Mouse (Mus musculus) neural tube, embryonic 10.5 days (tissue): ENCODE results near the gene Tgif2.
"Not testable (repeated sequence)": the region's sequence is repeated elsewhere in the genome, so short reads cannot be mapped to it uniquely, and the experiment has no call there.

ENCODE experiments used
- DNase-seq: peaks from one replicate; pipeline ENCODE4 v3.0.0-alpha.2; 2017; ENCODE audit warnings: low spot score; ENCODE audit errors: extremely low spot score

Tgif2 gene

GRCm38 (mm10) chr2:156874047-156874759, 34.4 kb downstream of the Tgif2 start:
- no peak for DNase-seq

DNA sequence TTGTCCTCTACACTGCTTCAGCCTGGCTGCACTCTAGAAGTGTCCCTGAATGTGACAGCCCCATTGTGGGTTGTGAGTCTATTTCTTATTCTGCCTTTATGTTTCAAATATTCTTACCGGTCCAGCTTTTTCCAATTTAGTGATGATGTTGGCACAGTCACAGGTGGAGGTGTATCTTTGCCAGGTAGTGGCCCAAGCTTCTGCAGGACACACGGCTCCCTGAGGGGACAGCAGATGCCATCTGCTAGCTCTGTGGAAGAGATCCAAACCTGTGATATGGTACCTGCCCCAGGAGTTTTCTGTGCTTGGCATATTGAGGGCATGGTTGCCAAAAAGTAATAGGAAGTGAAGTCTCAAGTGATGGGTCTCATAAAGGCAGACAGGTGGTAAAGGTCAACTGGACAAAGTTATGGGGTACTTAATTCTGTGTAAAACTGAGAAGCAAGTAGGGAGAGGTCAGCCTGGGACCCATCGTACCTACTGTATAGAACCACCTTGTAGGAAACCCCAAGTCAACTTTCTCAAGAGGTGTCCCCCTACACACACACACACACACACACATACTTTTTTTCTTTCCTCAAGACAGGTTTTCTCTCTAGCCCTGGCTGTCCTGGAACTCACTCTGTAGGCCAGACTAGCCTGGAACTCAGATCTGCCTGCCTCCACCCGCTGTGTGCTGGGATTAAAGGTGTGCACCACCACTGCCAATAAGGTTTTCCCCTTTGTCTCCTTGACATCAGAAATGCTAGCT, 35.1 kb downstream of the Tgif2 start:
- DNase-seq, result no peak

DNA sequence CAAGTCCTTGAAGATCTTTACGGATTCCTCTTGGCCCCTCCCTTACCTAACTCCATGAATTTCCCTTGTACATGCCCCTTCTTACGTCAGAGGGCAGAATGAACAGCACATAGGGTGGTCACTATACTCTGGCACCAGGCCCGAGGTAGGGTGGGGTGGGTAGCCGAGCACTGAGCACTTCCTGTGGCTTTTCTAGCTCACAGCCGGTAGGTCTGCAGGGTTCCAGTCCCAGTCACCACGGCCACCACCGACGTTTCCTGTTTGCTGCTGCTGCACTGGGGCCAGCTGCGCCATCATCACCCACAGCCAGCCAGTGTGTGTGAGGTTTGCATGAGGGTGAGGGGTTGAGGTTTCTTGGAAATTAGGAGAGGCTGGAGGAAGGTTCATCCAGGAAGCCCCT, 37.9 kb downstream of the Tgif2 start:
- DNase-seq, result no peak

- DNase-seq, result no peak
These were observed 39.7 kb downstream of the Tgif2 start for GRCm38 (mm10) chr2:156879541-156879940.

DNA sequence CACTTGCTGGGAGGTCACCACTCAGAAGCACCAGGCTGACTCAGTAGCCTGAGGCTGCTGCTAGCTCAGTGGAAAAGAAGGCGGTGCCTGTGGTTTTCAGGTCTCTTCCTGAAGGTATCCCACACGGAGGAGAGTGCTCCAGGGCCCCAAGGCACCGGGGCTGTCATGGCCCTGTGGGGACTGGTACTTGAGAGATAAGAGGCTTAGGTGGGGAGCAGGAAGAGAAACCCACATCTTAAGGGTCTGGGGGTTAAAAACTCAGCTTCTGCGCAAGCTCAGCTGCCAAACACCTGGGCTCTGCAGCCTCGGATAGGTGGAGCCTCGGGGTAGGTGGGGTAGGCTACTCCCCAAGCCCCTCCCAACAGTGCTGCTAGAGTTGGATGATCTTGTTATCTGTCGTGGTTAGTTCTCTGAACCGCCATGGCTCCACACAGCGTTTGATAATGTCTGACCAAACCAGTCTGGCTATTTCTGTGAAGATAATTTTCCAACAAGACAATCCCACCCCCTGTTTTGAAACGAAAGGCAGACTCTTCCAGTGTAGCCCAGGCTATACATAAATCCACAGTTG, 42.7 kb downstream of the Tgif2 start:
- DNase-seq, result no peak

DNA sequence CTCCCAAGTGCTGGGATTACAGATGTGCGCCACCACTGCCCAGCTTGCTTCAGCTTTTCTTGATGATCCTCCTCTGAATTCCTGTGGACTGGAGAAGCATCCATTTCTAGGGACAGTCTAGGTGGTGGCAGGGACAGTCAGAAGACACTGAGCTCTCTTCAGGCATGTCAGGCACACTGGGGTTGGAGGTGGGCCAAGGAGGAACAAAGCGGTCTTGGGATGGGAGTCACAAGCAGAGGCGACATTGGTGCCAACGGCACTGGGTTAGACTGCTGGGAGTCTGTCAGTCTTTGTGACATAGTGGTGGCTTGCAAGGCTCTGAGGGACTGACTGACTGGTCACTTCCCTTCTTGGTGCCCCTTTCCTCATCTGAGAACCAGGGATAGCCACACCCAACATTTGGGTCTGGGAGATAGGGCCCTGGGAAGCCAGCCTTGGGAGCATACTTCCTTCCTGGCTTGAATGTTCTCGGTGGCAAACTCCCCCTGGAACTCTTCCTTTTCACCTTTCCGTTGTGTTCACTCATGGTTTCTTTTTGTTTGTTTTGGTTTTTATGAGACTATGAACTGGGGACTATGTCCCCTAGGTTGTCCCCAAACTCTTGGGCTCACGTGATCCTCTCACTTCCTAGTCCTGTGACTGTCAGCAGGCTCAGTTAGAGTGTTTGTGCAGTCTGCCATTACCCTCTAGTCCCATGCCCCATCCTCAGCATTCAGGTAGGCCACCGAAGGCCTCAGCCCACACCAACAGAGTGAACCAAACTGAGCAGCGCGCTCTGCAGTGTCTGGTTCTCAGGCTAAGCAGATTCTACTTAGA, 44.8 kb downstream of the Tgif2 start:
- DNase-seq, result no peak

DNA sequence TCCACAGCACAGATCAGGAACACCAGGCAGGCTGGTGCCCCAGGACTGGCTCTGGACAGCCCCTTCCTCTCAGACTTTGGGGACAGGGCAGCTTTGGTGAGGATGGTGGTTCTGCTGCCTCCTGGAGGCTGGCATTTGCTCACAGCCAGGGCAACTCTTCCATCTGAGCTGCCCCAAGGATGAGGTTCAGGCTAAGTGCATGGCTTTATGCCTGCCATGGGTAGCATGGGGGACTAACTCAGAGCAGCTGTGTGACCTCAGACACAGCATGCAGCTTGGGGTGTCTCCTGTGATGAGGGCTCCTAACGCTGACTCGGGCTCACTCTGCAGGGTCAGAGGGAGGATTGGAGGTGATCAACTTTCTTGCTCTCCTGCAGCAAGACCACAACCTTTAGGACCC, 45.9 kb downstream of the Tgif2 start:
- not testable (repeated sequence) for DNase-seq

DNA sequence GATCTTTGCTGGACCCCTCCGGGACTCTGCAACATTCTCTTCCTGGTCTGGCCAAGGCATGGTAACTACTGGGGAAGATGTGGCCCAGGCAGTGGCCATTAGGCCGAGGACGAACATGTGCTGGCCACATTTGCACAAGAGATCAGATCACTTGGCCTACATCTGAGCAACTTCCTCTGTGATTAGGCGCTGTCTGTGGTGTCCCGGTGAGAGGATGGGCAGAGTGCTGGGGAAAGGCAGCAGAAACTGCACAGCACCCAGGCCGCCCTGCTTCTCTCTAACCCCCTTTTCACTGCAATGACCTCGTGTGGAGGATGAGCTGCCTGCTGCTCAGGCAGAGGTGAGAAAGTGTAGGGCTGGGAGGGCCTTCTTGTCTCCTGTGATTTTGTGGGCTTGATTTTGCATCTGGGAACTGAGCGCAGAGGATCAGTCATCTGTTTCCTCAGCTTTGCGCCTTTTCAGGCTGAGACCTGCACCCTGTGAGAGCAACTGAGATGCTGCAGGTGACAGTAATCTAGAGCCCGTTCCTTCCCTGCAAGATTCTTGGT, 46.4 kb downstream of the Tgif2 start:
- no peak for DNase-seq

- DNase-seq, result no peak
These were observed 47.2 kb downstream of the Tgif2 start, which contains the start of gene Sla2 for GRCm38 (mm10) chr2:156887017-156887416. Gene Sla2, minus strand, starts transcription at chr2:156887192.

- no peak for DNase-seq
These were observed 48.7 kb downstream of the Tgif2 start for GRCm38 (mm10) chr2:156888490-156888889.

DNA sequence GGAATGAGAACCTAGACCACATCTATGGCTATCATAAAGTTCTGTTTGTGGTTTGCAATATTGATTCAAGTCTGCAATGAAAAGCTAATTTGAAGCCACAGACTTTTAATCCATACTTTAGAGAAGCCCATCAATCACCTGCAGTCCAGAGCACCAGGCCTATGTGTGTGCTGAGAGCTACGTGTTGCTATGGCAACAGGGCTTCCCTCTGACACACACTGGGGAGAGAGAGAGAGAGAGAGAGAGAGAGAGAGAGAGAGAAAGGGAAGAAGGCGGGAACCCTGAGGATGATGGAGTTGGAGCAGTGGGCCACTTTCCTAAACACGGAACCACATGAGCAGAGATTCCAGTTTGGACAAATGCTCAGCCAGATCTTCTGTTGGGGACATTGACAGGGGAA, 52.4 kb downstream of the Tgif2 start:
- DNase-seq, result no peak

DNA sequence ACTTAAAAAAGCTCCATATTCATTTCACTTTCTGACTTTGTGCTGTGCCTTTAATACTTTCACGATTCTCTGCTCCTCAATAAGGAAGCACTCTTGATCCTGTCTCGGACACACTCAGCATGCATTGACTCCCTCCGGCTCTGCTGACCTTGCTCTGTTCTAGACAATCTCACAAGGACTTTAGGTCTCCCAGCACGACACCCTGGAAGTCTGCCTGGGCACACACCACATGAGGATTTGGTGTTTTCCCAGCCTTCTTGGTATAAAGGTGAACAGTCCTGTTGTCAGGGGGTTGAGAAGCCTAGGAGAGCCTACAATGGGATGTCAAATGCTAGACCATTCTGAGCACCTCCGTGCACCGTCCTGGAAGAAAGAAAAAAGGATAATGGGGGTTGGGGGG, 53.0 kb downstream of the Tgif2 start:
- DNase-seq, result no peak

DNA sequence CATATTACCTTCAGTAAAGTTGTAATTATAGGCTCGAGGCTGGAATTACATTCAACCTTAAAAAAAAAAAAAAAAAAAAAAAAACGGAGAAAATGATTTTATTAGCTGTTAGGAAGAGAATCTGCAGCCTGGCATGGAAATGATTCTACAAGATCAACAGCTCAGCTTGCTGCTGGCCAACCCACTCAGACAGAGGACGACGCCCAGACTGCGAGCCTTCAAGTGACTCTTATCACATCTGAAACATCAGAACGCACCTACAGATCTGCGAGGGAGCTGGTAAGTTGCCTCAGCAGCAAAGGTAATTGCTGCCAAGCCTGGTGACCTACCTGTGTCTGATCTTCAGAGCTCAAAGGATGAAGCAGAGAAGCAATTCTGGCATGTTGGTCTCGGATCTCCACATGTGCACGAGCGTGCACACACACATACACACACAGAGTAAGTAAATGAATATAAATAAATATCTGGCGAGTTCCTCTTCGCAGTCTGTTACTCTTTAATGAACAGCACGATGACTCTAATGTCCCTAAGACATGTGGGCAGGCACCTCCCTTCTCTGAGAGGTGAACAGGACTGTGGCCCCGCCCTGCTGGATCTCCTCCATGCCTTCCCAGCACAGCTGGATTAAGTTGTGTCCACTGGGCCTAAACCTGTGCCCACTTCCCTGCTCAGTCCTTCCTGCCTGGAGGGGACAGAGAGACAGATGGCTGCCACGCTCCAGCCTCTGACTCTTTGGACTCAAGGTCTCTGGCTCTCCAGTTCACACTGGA, 54.9 kb downstream of the Tgif2 start:
- no peak for DNase-seq

DNA sequence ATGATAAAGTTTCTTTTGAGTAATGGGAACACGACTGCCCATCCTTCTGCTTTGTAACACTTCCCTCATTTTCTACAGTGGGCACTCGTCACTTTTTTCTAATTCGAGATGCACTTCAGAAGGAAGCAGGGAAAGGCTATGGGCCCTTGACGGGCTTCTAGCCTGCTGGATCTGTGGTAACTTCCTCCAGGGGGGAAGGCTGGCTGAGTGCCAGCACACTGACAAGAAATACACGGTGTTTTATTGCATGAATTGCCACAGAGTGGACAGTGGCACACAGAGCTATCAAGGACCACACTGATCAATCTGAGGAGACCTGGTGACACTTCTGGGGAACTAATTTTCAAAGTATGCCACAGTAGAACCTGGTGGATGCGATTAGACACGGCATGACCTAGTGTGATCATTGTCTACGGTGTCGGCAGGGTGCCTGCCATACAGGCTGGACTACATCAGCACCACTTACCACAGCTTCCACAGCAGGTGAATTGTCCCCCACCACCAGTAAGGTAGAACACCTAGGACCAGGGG, 56.6 kb downstream of the Tgif2 start:
- no peak for DNase-seq

- DNase-seq, result no peak
These were observed 57.2 kb downstream of the Tgif2 start for GRCm38 (mm10) chr2:156897034-156897433.

DNA sequence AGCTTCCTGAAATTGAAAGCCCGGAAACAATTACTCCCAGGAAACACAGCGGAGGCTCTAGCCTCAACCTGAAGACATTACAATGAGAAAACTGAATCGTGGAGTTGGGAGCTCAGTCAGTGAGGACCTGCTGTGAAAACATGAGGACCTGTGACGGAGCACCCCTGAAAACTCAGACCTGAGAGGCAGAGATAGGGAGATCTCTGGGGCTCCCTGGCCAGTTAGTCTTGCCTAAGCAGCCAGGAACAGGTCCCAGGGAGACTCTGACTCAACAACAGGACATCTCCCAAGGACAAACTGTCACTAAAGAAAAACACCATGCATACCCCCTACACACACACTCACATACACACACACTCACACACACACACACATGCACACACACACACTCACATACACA, 58.6 kb downstream of the Tgif2 start:
- DNase-seq, result no peak

- DNase-seq, result no peak
These were observed 59.4 kb downstream of the Tgif2 start for GRCm38 (mm10) chr2:156899184-156899583.

DNA sequence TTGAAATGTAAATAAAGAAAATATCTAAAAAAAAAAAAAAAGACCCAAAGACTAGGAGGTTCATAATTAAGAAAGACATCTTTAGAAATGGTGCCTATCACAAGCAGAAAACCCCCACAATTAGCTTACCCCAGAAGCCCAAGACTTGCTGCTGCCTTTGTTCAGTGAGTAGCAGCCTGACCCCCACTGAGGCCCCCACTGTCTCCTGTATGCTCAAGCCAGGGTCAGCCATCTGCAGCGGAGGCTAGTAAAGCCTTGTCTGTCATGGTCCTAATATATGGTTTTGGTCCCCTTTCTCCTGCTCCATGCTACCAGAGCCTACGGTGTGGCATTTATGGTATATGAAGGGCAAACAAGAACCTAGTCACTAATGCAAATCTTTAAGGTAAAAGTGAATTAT, 61.5 kb downstream of the Tgif2 start:
- DNase-seq, result no peak

- no peak for DNase-seq
These were observed 62.1 kb downstream of the Tgif2 start for GRCm38 (mm10) chr2:156901883-156902282.

GRCm38 (mm10) chr2:156902411-156902810, 62.6 kb downstream of the Tgif2 start:
- not testable (repeated sequence) for DNase-seq
